In the genomic region with DNA sequence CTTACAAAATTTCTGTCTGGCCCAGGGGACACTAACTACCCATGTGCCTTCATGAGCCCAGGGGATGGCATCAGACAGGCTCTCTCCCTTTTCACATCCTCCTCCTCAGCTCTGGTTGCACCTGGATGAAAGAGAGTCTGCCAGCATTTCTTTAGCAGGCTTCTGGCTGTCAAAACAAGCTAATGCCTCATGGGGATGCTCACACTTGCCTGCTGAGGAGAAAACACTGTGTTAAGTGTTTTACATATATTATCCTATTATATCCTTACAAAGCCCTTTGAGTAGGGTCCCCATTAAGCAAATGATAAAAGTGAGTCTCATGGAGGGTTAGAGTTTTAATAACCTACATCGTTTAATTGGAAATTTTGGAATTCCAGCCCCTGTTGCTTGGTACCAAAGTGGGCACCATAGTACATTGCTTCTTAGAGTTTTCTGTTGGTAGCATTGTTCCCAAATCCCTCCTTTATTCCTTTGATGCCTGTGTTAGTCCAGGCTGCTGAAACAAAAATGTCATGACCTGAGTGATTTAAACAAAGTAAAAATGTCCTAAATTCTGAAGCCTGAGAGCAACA, we compare ENCODE assay signal across 15 mouse cellular contexts.
"Had no signal": no experiment of that assay in that cellular context is flagged by ENCODE, and none has a peak within 500 bp of the region (broad histone marks: within the 10 kb centered on the region; RNA-seq: fewer than 3 reads in every experiment).

No protein-coding gene starts in this region.

- ATAC-seq: liver, postnatal 0 days had no signal

- H3K36me3 ChIP-seq: limb, embryonic 12.5 days; liver, embryonic 13.5 days; lung, embryonic 15.5 days; neural tube, embryonic 15.5 days had no signal

- DNase-seq: kidney, adult 11 months; kidney, adult 9 months; kidney, postnatal 4 days; liver; liver, embryonic 13.5 days; liver, postnatal 0 days; lung, postnatal 14 days; right cerebral cortex, postnatal 14 days; thymus, postnatal 4 days had no signal

- H3K4me2 ChIP-seq: limb, embryonic 12.5 days; liver, embryonic 13.5 days; lung, embryonic 15.5 days; neural tube, embryonic 15.5 days had no signal

- H3K27me3 ChIP-seq: limb, embryonic 12.5 days; liver, embryonic 13.5 days; lung, embryonic 15.5 days; neural tube, embryonic 15.5 days had no signal

- H3K4me1 ChIP-seq: limb, embryonic 12.5 days; liver, embryonic 13.5 days; lung, embryonic 15.5 days; neural tube, embryonic 15.5 days had no signal

- H3K27ac ChIP-seq: kidney, postnatal 0 days; layer of hippocampus, adult 2 months; limb, embryonic 12.5 days; liver, embryonic 13.5 days; lung, embryonic 15.5 days; neural tube, embryonic 15.5 days had no signal

- H3K4me3 ChIP-seq: layer of hippocampus, adult 2 months; limb, embryonic 12.5 days; liver, embryonic 13.5 days; lung, embryonic 15.5 days; myocyte; neural tube, embryonic 15.5 days had no signal

- H3K9ac ChIP-seq: limb, embryonic 12.5 days; liver, embryonic 13.5 days; liver, postnatal 0 days; lung, embryonic 15.5 days; neural tube, embryonic 15.5 days had no signal

- H3K9me3 ChIP-seq: limb, embryonic 12.5 days; liver, embryonic 13.5 days; lung, embryonic 15.5 days; neural tube, embryonic 15.5 days had no signal
